Mouse (Mus musculus): Measurements from ENCODE around the gene Perm1. TPM values are rescaled to one million over a fixed set of nuclear protein-coding genes. Genes with fewer than 3 reads are reported as not detected.
A peak's percentile ranks its signal among the peaks of the same experiment; 100 is the strongest.

Perm1 gene
- polyA plus RNA-seq, 1 experiment from 2014 or later = 0.40 TPM

GRCm38 (mm10) chr4:156197131-156197828, 18.4 kb upstream of the Perm1 start, which contains the start of gene Agrn:
Gene Agrn, minus strand, starts transcription at chr4:156197488.
- Histone ChIP-seq H3K4me2 (ENCODE audit: low read depth, low read length) (peak within 1 kb of the TSS; percentile 99), H3K27me3 (ENCODE audit: control insufficient read depth, insufficient read depth, low read depth, low read length) (peaks cover 27% of the 10 kb centered on the region), H3K9ac (ENCODE audit: low read depth, low read length) (peak within 1 kb of the TSS; percentile 78), H3K9me3 (replicated peaks; ENCODE audit: control insufficient read depth, low read length) (no peaks in the 10 kb centered on the region), H3K36me3 (ENCODE audit: control insufficient read depth, insufficient read depth) (no peaks in the 10 kb centered on the region), H3K4me1 (ENCODE audit: control insufficient read depth, low read depth, low read length) (peaks cover 51% of the 10 kb centered on the region), H3K27ac (ENCODE audit: low read length) (peak within 1 kb of the TSS; percentile 89), H3K4me3 (ENCODE audit: low read depth, low read length) (peak within 1 kb of the TSS; percentile 81)
- peak; percentile 81 for ATAC-seq (ENCODE audit: low read depth)
- 1% methylated on average over 39 of the region's 88 CpGs for WGBS (ENCODE audit: insufficient replicate concordance)

- 0% methylated on average over 26 of the region's 26 CpGs for WGBS (ENCODE audit: insufficient replicate concordance)
- peak overlapping the region; percentile 81 for H3K4me3 ChIP-seq (ENCODE audit: low read depth, low read length)
- peak overlapping the region; percentile 71 for H3K9ac ChIP-seq (ENCODE audit: low read depth, low read length)
- H3K36me3 ChIP-seq (ENCODE audit: control insufficient read depth, insufficient read depth) = no peaks in the 10 kb centered on the region
- ATAC-seq (ENCODE audit: low read depth) = peak; percentile 89
- peak overlapping the region; percentile 89 for H3K27ac ChIP-seq (ENCODE audit: low read length)
- H3K9me3 ChIP-seq (replicated peaks; ENCODE audit: control insufficient read depth, low read length) = no peaks in the 10 kb centered on the region
- peaks cover 51% of the 10 kb centered on the region for H3K4me1 ChIP-seq (ENCODE audit: control insufficient read depth, low read depth, low read length)
- H3K4me2 ChIP-seq (ENCODE audit: low read depth, low read length) = peak overlapping the region; percentile 99
- peaks cover 33% of the 10 kb centered on the region for H3K27me3 ChIP-seq (ENCODE audit: control insufficient read depth, insufficient read depth, low read depth, low read length)
Observed at GRCm38 (mm10) chr4:156197829-156198205, 17.9 kb upstream of the Perm1 start.

- H3K9me3 ChIP-seq (replicated peaks; ENCODE audit: control insufficient read depth, low read length) = no peaks in the 10 kb centered on the region
- peaks cover 49% of the 10 kb centered on the region for H3K27me3 ChIP-seq (ENCODE audit: control insufficient read depth, insufficient read depth, low read depth, low read length)
- peak within 1 kb of the TSS; percentile 40 for H3K4me3 ChIP-seq (ENCODE audit: low read depth, low read length)
- 39% methylated on average over 10 of the region's 10 CpGs for WGBS (ENCODE audit: insufficient replicate concordance)
- peak within 1 kb of the TSS; percentile 42 for H3K9ac ChIP-seq (ENCODE audit: low read depth, low read length)
- H3K27ac ChIP-seq (ENCODE audit: low read length) = no peak within 1 kb of the TSS
- no peak for ATAC-seq (ENCODE audit: low read depth)
- no peaks in the 10 kb centered on the region for H3K36me3 ChIP-seq (ENCODE audit: control insufficient read depth, insufficient read depth)
- peak within 1 kb of the TSS; percentile 55 for H3K4me2 ChIP-seq (ENCODE audit: low read depth, low read length)
- H3K4me1 ChIP-seq (ENCODE audit: control insufficient read depth, low read depth, low read length) = peaks cover 48% of the 10 kb centered on the region
Observed at GRCm38 (mm10) chr4:156200623-156201475, 14.8 kb upstream of the Perm1 start, which contains the start of gene Isg15. Gene Isg15, minus strand, starts transcription at chr4:156200818.

- 21% methylated on average over 12 of the region's 12 CpGs for WGBS (ENCODE audit: insufficient replicate concordance)
- Histone ChIP-seq H3K4me2 (ENCODE audit: low read depth, low read length) (peak overlapping the region; percentile 92), H3K9ac (ENCODE audit: low read depth, low read length) (peak overlapping the region; percentile 66), H3K4me3 (ENCODE audit: low read depth, low read length) (peak overlapping the region; percentile 66), H3K27me3 (ENCODE audit: control insufficient read depth, insufficient read depth, low read depth, low read length) (peaks cover 40% of the 10 kb centered on the region), H3K9me3 (replicated peaks; ENCODE audit: control insufficient read depth, low read length) (no peaks in the 10 kb centered on the region), H3K36me3 (ENCODE audit: control insufficient read depth, insufficient read depth) (no peaks in the 10 kb centered on the region), H3K27ac (ENCODE audit: low read length) (peak overlapping the region; percentile 82), H3K4me1 (ENCODE audit: control insufficient read depth, low read depth, low read length) (peaks cover 36% of the 10 kb centered on the region)
- peak; percentile 74 for ATAC-seq (ENCODE audit: low read depth)
Observed at GRCm38 (mm10) chr4:156202462-156202893, 13.2 kb upstream of the Perm1 start.

GRCm38 (mm10) chr4:156203001-156203412, 12.7 kb upstream of the Perm1 start, which contains the start of gene AW011738:
Gene AW011738, plus strand, starts transcription at chr4:156203304.
- peak; percentile 76 for ATAC-seq (ENCODE audit: low read depth)
- H3K27me3 ChIP-seq (ENCODE audit: control insufficient read depth, insufficient read depth, low read depth, low read length) = peaks cover 40% of the 10 kb centered on the region
- peaks cover 34% of the 10 kb centered on the region for H3K4me1 ChIP-seq (ENCODE audit: control insufficient read depth, low read depth, low read length)
- 1% methylated on average over 28 of the region's 39 CpGs for WGBS (ENCODE audit: insufficient replicate concordance)
- H3K9ac ChIP-seq (ENCODE audit: low read depth, low read length) = peak within 1 kb of the TSS; percentile 66
- H3K36me3 ChIP-seq (ENCODE audit: control insufficient read depth, insufficient read depth) = no peaks in the 10 kb centered on the region
- peak within 1 kb of the TSS; percentile 66 for H3K4me3 ChIP-seq (ENCODE audit: low read depth, low read length)
- H3K27ac ChIP-seq (ENCODE audit: low read length) = peak within 1 kb of the TSS; percentile 82
- peak within 1 kb of the TSS; percentile 92 for H3K4me2 ChIP-seq (ENCODE audit: low read depth, low read length)
- no peaks in the 10 kb centered on the region for H3K9me3 ChIP-seq (replicated peaks; ENCODE audit: control insufficient read depth, low read length)

GRCm38 (mm10) chr4:156203413-156204131, 12.1 kb upstream of the Perm1 start:
- Histone ChIP-seq H3K4me3 (ENCODE audit: low read depth, low read length) (peak overlapping the region; percentile 66), H3K4me1 (ENCODE audit: control insufficient read depth, low read depth, low read length) (peaks cover 29% of the 10 kb centered on the region), H3K9ac (ENCODE audit: low read depth, low read length) (peak overlapping the region; percentile 66), H3K36me3 (ENCODE audit: control insufficient read depth, insufficient read depth) (no peaks in the 10 kb centered on the region), H3K27me3 (ENCODE audit: control insufficient read depth, insufficient read depth, low read depth, low read length) (peaks cover 40% of the 10 kb centered on the region), H3K27ac (ENCODE audit: low read length) (peak overlapping the region; percentile 35), H3K4me2 (ENCODE audit: low read depth, low read length) (peak overlapping the region; percentile 92), H3K9me3 (replicated peaks; ENCODE audit: control insufficient read depth, low read length) (no peaks in the 10 kb centered on the region)
- under 1% methylated on average over 49 of the region's 49 CpGs for whole genome bisulfite sequencing (ENCODE audit: insufficient replicate concordance)
- ATAC-seq (ENCODE audit: low read depth) = peak; percentile 3; the same call in 1 of the 2 replicates

GRCm38 (mm10) chr4:156208872-156209271, 6.8 kb upstream of the Perm1 start:
- H3K9ac ChIP-seq (ENCODE audit: low read depth, low read length) = no peak overlapping the region
- no peaks in the 10 kb centered on the region for H3K9me3 ChIP-seq (replicated peaks; ENCODE audit: control insufficient read depth, low read length)
- no peak overlapping the region for H3K27ac ChIP-seq (ENCODE audit: low read length)
- no peaks in the 10 kb centered on the region for H3K36me3 ChIP-seq (ENCODE audit: control insufficient read depth, insufficient read depth)
- H3K4me1 ChIP-seq (ENCODE audit: control insufficient read depth, low read depth, low read length) = peaks cover 4% of the 10 kb centered on the region
- WGBS (ENCODE audit: insufficient replicate concordance) = 74% methylated on average over 4 of the region's 4 CpGs
- H3K4me3 ChIP-seq (ENCODE audit: low read depth, low read length) = no peak overlapping the region
- H3K27me3 ChIP-seq (ENCODE audit: control insufficient read depth, insufficient read depth, low read depth, low read length) = peaks cover 24% of the 10 kb centered on the region
- ATAC-seq (ENCODE audit: low read depth) = no peak
- no peak overlapping the region for H3K4me2 ChIP-seq (ENCODE audit: low read depth, low read length)

- Histone ChIP-seq H3K4me1 (ENCODE audit: control insufficient read depth, low read depth, low read length) (no peaks in the 10 kb centered on the region), H3K27me3 (ENCODE audit: control insufficient read depth, insufficient read depth, low read depth, low read length) (peaks cover 11% of the 10 kb centered on the region), H3K4me3 (ENCODE audit: low read depth, low read length) (no peak overlapping the region), H3K36me3 (ENCODE audit: control insufficient read depth, insufficient read depth) (no peaks in the 10 kb centered on the region), H3K9me3 (replicated peaks; ENCODE audit: control insufficient read depth, low read length) (no peaks in the 10 kb centered on the region), H3K9ac (ENCODE audit: low read depth, low read length) (no peak overlapping the region), H3K27ac (ENCODE audit: low read length) (no peak overlapping the region), H3K4me2 (ENCODE audit: low read depth, low read length) (peak overlapping the region; percentile 35; the same call in 1 of the 2 replicates)
- 46% methylated on average over 13 of the region's 13 CpGs for WGBS (ENCODE audit: insufficient replicate concordance)
- no peak for ATAC-seq (ENCODE audit: low read depth)
Observed at GRCm38 (mm10) chr4:156209963-156210635, 5.6 kb upstream of the Perm1 start.
